Mouse (Mus musculus) small intestine, adult 2 months (tissue): ENCODE data around the gene Hspb9. TPM values are rescaled to one million over a fixed set of nuclear protein-coding genes. Genes with fewer than 3 reads are reported as not detected.

Experiments used
- H3K27ac ChIP-seq: fragments of 200-500 bp; 2 replicates; pipeline ENCODE4 v1.5.1; 2012; ENCODE audit warnings: low read depth, low read length, control low read depth, inconsistent platforms; ENCODE audit not compliant: insufficient read depth
- H3K27me3 ChIP-seq: fragments of 200-500 bp; 2 replicates; pipeline ENCODE4 v1.6.1; 2012; ENCODE audit warnings: mild to moderate bottlenecking, moderate library complexity, low read length, inconsistent platforms; ENCODE audit not compliant: control insufficient read depth, insufficient read depth
- H3K36me3 ChIP-seq: fragments of 200-500 bp; 2 replicates; pipeline ENCODE4 v1.6.1; 2012; ENCODE audit warnings: mild to moderate bottlenecking, low read length, control low read depth, inconsistent platforms; ENCODE audit not compliant: control insufficient read depth, insufficient read depth
- H3K4me1 ChIP-seq: fragments of 200-500 bp; 2 replicates; pipeline ENCODE4 v1.6.1; 2012; ENCODE audit warnings: low read length, inconsistent platforms, mixed read lengths; ENCODE audit not compliant: control insufficient read depth, insufficient read depth, insufficient read length
- H3K4me3 ChIP-seq: fragments of 200-500 bp; 2 replicates; pipeline ENCODE4 v1.5.1; 2012; ENCODE audit warnings: low read depth, mild to moderate bottlenecking, control low read depth, inconsistent platforms, low read length, moderate library complexity
- CTCF ChIP-seq: fragments of 200-500 bp; IDR thresholded peaks from 2 replicates; pipeline ENCODE4 v1.5.1; 2012; ENCODE audit warnings: low read depth, mild to moderate bottlenecking, control low read depth, inconsistent platforms, low read length, moderate library complexity, mixed read lengths; ENCODE audit not compliant: insufficient replicate concordance, insufficient read length; ENCODE audit errors: extremely low read depth
- POLR2A ChIP-seq: fragments of 200-500 bp; IDR thresholded peaks from 2 replicates; pipeline ENCODE4 v1.6.1; 2012; ENCODE audit warnings: low read depth, mild to moderate bottlenecking, control low read depth, inconsistent platforms, low read length, moderate library complexity
- WGBS: fragments of 180-500 bp; shearing (Covaris S2); methylation state at CpG from one replicate; pipeline ENCODE4 v1.1.7; 2018; 5-methylcytosine and 5-hydroxymethylcytosine counted together
- polyA plus RNA-seq: library from polyadenylated mRNA; depleted of rRNA; stranded (reverse); fragments of >200 nt; gene quantifications from 2 replicates; pipeline ENCODE4 v1.2.3, GENCODE M21; 2012

Hspb9 gene
- polyA plus RNA-seq, 1 experiment: not detected

- Histone ChIP-seq H3K36me3 (no peaks in the 10 kb centered on the region), H3K27me3 (no peaks in the 10 kb centered on the region), H3K4me3 (no peak overlapping the region), H3K27ac (no peak overlapping the region), H3K4me1 (peaks cover 2% of the 10 kb centered on the region; the same call in 1 of the 2 replicates)
- WGBS: 32% methylated on average over 4 of the region's 4 CpGs
- TF ChIP-seq CTCF (no peak), POLR2A (no peak)
Measured at GRCm38 (mm10) chr11:100748620-100749019, 35.0 kb downstream of the Hspb9 start.

- 31% methylated on average over 25 of the region's 25 CpGs for WGBS
- TF ChIP-seq CTCF: no peak
- no peak for TF ChIP-seq POLR2A
- Histone ChIP-seq H3K36me3 (no peaks in the 10 kb centered on the region), H3K4me1 (peaks cover 2% of the 10 kb centered on the region; the same call in 1 of the 2 replicates), H3K27me3 (no peaks in the 10 kb centered on the region), H3K27ac (no peak overlapping the region), H3K4me3 (no peak overlapping the region)
Measured at GRCm38 (mm10) chr11:100749469-100749868, 35.8 kb downstream of the Hspb9 start.

- Histone ChIP-seq H3K4me3 (no peak overlapping the region), H3K27me3 (no peaks in the 10 kb centered on the region), H3K4me1 (peaks cover 2% of the 10 kb centered on the region; the same call in 1 of the 2 replicates), H3K27ac (no peak overlapping the region), H3K36me3 (no peaks in the 10 kb centered on the region)
- no peak for TF ChIP-seq POLR2A
- no peak for TF ChIP-seq CTCF
- WGBS: 85% methylated on average over 16 of the region's 16 CpGs
Measured at GRCm38 (mm10) chr11:100750127-100750526, 36.5 kb downstream of the Hspb9 start.

- H3K27me3 ChIP-seq: no peaks in the 10 kb centered on the region
- TF ChIP-seq CTCF (no peak), POLR2A (no peak)
- H3K4me1 ChIP-seq: peaks cover 2% of the 10 kb centered on the region; the same call in 1 of the 2 replicates
- no peak overlapping the region for H3K4me3 ChIP-seq
- no peak overlapping the region for H3K27ac ChIP-seq
- 27% methylated on average over 10 of the region's 10 CpGs for WGBS
- H3K36me3 ChIP-seq: no peaks in the 10 kb centered on the region
Measured at GRCm38 (mm10) chr11:100752294-100752693, 38.6 kb downstream of the Hspb9 start.

GRCm38 (mm10) chr11:100754021-100754692, 40.5 kb downstream of the Hspb9 start:
- Histone ChIP-seq H3K4me3 (no peak overlapping the region), H3K27ac (no peak overlapping the region), H3K4me1 (peaks cover 3% of the 10 kb centered on the region), H3K27me3 (peaks cover 3% of the 10 kb centered on the region), H3K36me3 (no peaks in the 10 kb centered on the region)
- WGBS: 74% methylated on average over 12 of the region's 12 CpGs
- TF ChIP-seq CTCF (no peak), POLR2A (no peak)

- Histone ChIP-seq H3K27ac (no peak overlapping the region), H3K27me3 (peaks cover 8% of the 10 kb centered on the region), H3K36me3 (no peaks in the 10 kb centered on the region), H3K4me1 (peaks cover 6% of the 10 kb centered on the region), H3K4me3 (no peak overlapping the region)
- TF ChIP-seq POLR2A (no peak), CTCF (no peak)
- 89% methylated on average over 3 of the region's 3 CpGs for WGBS
Measured at GRCm38 (mm10) chr11:100754693-100755057, 41.0 kb downstream of the Hspb9 start.

- Histone ChIP-seq H3K4me1 (peaks cover 9% of the 10 kb centered on the region), H3K4me3 (no peak overlapping the region), H3K27ac (no peak overlapping the region), H3K36me3 (no peaks in the 10 kb centered on the region), H3K27me3 (peaks cover 9% of the 10 kb centered on the region)
- no peak for TF ChIP-seq CTCF
- TF ChIP-seq POLR2A: no peak
- WGBS: 53% methylated on average over 6 of the region's 6 CpGs
Measured at GRCm38 (mm10) chr11:100756476-100756875, 42.8 kb downstream of the Hspb9 start.
